Mouse (Mus musculus) intestine, embryonic 14.5 days (tissue): ENCODE results near the gene Gm3072. TPM values are rescaled to one million over a fixed set of nuclear protein-coding genes. Genes with fewer than 3 reads are reported as not detected.

ENCODE experiments used
- polyA plus RNA-seq: library from polyadenylated mRNA; unstranded; fragments of >200 nt; fragmentation: Nextera tagmentation; extraction: Ambion mirVana; gene quantifications from 2 replicates; pipeline ENCODE4 v1.2.1, GENCODE M21; 2014

The Gm3072 gene
- polyA plus RNA-seq, 1 experiment from 2014 or later = not detected

Other genes starting within 250 kb of the Gm3072 start
- not detected in 2 replicates for gene Gm7945, start 238.2 kb downstream of the Gm3072 start, polyA plus RNA-seq
- gene Gm6482, start 216.3 kb downstream of the Gm3072 start, polyA plus RNA-seq = not detected in 2 replicates
- not detected in 2 replicates for gene Gm7954, start 171.1 kb downstream of the Gm3072 start, polyA plus RNA-seq
- gene Gm3486, start 135.1 kb downstream of the Gm3072 start, polyA plus RNA-seq = not detected in 2 replicates
- gene Gm7970, start 69.0 kb downstream of the Gm3072 start, polyA plus RNA-seq = not detected in 2 replicates
- not detected in 2 replicates for gene 1700049E17Rik2, start 51.4 kb downstream of the Gm3072 start, polyA plus RNA-seq
- gene Gm3676, start 21.9 kb upstream of the Gm3072 start, polyA plus RNA-seq = not detected in 2 replicates
- gene Gm8068, start 77.3 kb upstream of the Gm3072 start, polyA plus RNA-seq = not detected in 2 replicates
- gene Gm7929, start 126.0 kb upstream of the Gm3072 start, polyA plus RNA-seq = not detected in 2 replicates
- gene Gm47189, start 147.8 kb upstream of the Gm3072 start, polyA plus RNA-seq = not detected in 2 replicates